14 mouse cellular contexts compared by ENCODE assay signal in the genomic region with DNA sequence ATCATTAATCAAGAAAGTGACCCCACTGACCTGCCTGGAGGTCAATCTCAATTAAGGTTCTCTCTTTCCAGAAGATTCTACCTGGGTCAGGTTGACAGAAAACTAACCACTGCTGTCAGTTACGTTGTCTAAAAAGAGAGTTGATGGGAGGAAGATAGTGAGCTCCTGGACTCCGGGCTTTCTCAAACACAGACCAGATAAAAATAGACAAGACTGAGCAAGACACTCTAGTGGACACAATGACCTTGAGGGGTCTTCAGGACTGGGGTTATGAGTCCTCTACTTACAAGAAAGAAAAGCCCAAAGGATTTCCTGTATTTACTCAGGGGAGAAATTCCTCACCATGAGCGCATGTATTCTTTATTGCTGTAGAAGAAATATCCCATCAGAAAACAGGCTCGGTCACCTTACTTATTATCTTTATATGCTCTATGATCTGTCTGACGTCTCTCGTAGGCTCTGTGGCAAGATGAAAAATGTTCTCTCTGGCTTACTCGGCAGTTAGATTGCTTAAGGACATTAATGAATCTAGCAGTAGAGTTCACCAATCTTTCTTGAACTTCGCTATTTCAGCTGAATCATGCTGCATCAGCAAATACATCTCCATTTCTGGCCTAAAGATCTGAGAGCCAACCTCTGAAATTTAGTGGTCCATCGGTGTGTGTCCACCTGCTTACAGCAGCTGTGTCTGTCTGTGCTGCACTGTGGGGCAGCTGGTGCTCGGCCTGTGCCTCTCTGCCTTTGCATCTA. TPM values are rescaled to one million over a fixed set of nuclear protein-coding genes. Genes with fewer than 3 reads are reported as not detected.
"Had no signal": no experiment of that assay in that cellular context is flagged by ENCODE, and none has a peak within 500 bp of the region (broad histone marks: within the 10 kb centered on the region; RNA-seq: fewer than 3 reads in every experiment).

No protein-coding gene starts in this region.

- H3K9ac ChIP-seq: liver, embryonic 15.5 days; midbrain, embryonic 15.5 days; neural tube, embryonic 13.5 days; stomach, embryonic 15.5 days had no signal

- H3K27ac ChIP-seq: layer of hippocampus, adult 2 months; limb, embryonic 10.5 days; liver, embryonic 15.5 days; midbrain, embryonic 15.5 days; neural tube, embryonic 13.5 days; stomach, embryonic 15.5 days had no signal

- H3K4me3 ChIP-seq: layer of hippocampus, adult 2 months; limb, embryonic 10.5 days; liver, embryonic 15.5 days; midbrain, embryonic 15.5 days; neural tube, embryonic 13.5 days; stomach, embryonic 15.5 days had no signal

- DNase-seq: right cerebral cortex, postnatal 4 days; spleen, adult 18-20 months; thymus, postnatal 36 days had no signal

- H3K4me2 ChIP-seq: liver, embryonic 11.5 days; liver, embryonic 15.5 days; midbrain, embryonic 15.5 days; neural tube, embryonic 13.5 days; stomach, embryonic 15.5 days had no signal

- H3K9me3 ChIP-seq: limb, embryonic 10.5 days; liver, embryonic 15.5 days; midbrain, embryonic 15.5 days; neural tube, embryonic 13.5 days; stomach, embryonic 15.5 days had no signal

- H3K27me3 ChIP-seq: midbrain, embryonic 15.5 days; stomach, embryonic 15.5 days had no signal

- H3K36me3 ChIP-seq: limb, embryonic 10.5 days; liver, embryonic 15.5 days; midbrain, embryonic 15.5 days; neural tube, embryonic 13.5 days; stomach, embryonic 15.5 days had no signal

- ATAC-seq: lung, postnatal 0 days; midbrain, embryonic 15.5 days had no signal

RNA-seq across cellular contexts. Expression of gene Cavin3, which starts 5.2 kb away (rescaled TPM):
- total RNA-seq: monocyte, adult 5-6 weeks had no signal

RNA-seq across cellular contexts. Expression of gene Cckbr, which starts 51.3 kb away (rescaled TPM):
- total RNA-seq: megakaryocyte progenitor cell, adult 5-6 weeks; monocyte, adult 5-6 weeks had no signal
- polyA plus RNA-seq: liver, embryonic 15.5 days; lung, adult 2 months had no signal
